7 mouse cellular contexts compared by ENCODE assay signal in the genomic region with DNA sequence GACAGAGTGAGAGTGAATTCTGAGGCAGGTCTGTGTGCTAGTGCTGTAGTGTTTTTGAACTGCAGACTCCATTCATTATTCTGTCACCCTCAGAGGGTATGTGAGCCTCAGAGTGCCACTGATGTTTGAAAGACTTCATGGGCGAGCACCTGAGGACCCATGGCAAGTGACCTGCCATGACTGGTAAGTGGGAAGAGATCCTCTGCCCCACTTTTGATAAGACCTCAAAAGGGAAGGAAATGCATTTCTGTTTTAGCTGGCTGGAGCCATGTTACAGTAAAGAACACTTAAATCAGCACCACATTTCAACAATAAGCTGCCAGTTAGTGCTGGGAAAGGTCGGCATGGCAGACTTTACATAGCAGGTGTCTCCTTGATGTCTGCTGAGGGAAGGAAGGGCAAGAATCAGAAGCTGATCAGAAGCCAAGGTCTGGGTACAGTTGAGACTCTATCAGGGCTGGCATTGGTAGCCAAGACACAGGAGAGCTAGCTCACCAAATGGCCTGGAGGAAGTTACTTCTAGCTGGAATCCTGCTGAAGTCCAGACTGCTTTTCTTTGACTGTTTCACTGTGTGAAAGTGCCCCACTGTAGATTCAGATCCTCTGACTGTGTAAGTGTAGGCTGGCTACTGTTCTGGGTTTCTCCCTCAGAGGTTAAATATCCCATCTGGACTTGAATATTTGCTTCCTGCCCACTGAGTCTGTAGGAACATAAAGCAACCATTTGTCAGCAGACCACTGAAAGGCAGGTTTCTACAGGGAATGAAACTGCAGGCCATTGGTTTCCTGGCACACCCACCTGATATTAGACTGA.
A peak's percentile ranks its signal among the peaks of the same experiment; 100 is the strongest.
DNase-seq lines count a peak whose midpoint lies in the region; ATAC-seq and TF ChIP-seq lines count a peak whose summit lies in the region.

No protein-coding gene starts in this region.

- H3K4me3 ChIP-seq in liver, adult 2 months (ENCODE audit: insufficient read depth, low read depth, low read length): no peak overlapping the region
- no peak overlapping the region for H3K4me3 ChIP-seq in intestine, embryonic 15.5 days (replicated peaks)
- no peak overlapping the region for H3K4me3 ChIP-seq in thymus, adult 2 months (ENCODE audit: control insufficient read depth, insufficient read depth, low read length)

- peak; percentile 10; the same call in 1 of the 2 replicates for ATAC-seq in common myeloid progenitor, adult 5-6 weeks (replicated peaks; ENCODE audit: low read depth, poor library complexity, severe bottlenecking)
- no peak for ATAC-seq in intestine, embryonic 15.5 days

- 62% methylated on average over 2 of the region's 2 CpGs for WGBS in liver, adult 2 months
- WGBS in intestine, embryonic 15.5 days: 58% methylated on average over 2 of the region's 2 CpGs
- WGBS in thymus, adult 2 months: 11% methylated on average over 2 of the region's 2 CpGs

- no peak overlapping the region for H3K9ac ChIP-seq in liver, adult 2 months (ENCODE audit: low read depth, low read length)
- H3K9ac ChIP-seq in intestine, embryonic 15.5 days: no peak overlapping the region

- TF ChIP-seq POLR2A in liver, adult 2 months (IDR thresholded peaks at IDR 0.05; ENCODE audit: extremely low read depth, insufficient read depth, low read length): no peak
- TF ChIP-seq POLR2A in thymus, adult 2 months (IDR thresholded peaks at IDR 0.05; ENCODE audit: control insufficient read depth, extremely low read depth, insufficient read depth, low read length, poor library complexity): no peak

- no peak for DNase-seq in liver, adult 2 months (ENCODE audit: extremely low read depth, low read depth, low spot score)
- DNase-seq in liver: no peak
- peak; percentile 36 for DNase-seq in thymus, adult 2 months
- DNase-seq in urinary bladder, adult 18-20 months (ENCODE audit: low spot score in 2 of 2): no peak
- DNase-seq in frontal cortex, postnatal 25 days (ENCODE audit: low spot score in 2 of 2): no peak

- no peaks in the 10 kb centered on the region for H3K27me3 ChIP-seq in liver, adult 2 months (ENCODE audit: control insufficient read depth, insufficient read depth, low read length)
- no peaks in the 10 kb centered on the region for H3K27me3 ChIP-seq in intestine, embryonic 15.5 days (replicated peaks)
- no peaks in the 10 kb centered on the region for H3K27me3 ChIP-seq in thymus, adult 2 months (ENCODE audit: control insufficient read depth, insufficient read depth, low read length)

- TF ChIP-seq CTCF in liver, adult 2 months (IDR thresholded peaks at IDR 0.05; ENCODE audit: low read depth, low read length): no peak
- TF ChIP-seq CTCF in thymus, adult 2 months (IDR thresholded peaks at IDR 0.05; ENCODE audit: borderline replicate concordance, control insufficient read depth, extremely low read depth, insufficient read depth, low read length, poor library complexity): no peak

- H3K36me3 ChIP-seq in liver, adult 2 months (ENCODE audit: control insufficient read depth, insufficient read depth, low read length): no peaks in the 10 kb centered on the region
- H3K36me3 ChIP-seq in intestine, embryonic 15.5 days: no peaks in the 10 kb centered on the region
- H3K36me3 ChIP-seq in thymus, adult 2 months (ENCODE audit: control insufficient read depth, insufficient read depth, low read length): no peaks in the 10 kb centered on the region

- H3K27ac ChIP-seq in liver, adult 2 months (replicated peaks; ENCODE audit: insufficient read depth, low read depth, low read length): peak overlapping the region; percentile 69
- peak overlapping the region; percentile 68 for H3K27ac ChIP-seq in intestine, embryonic 15.5 days
- H3K27ac ChIP-seq in thymus, adult 2 months (ENCODE audit: control insufficient read depth, insufficient read depth, low read length): peak overlapping the region; percentile 92

- peaks cover 40% of the 10 kb centered on the region for H3K4me1 ChIP-seq in liver, adult 2 months (ENCODE audit: control insufficient read depth, insufficient read depth, low read length)
- H3K4me1 ChIP-seq in intestine, embryonic 15.5 days (replicated peaks): peaks cover 36% of the 10 kb centered on the region
- H3K4me1 ChIP-seq in thymus, adult 2 months (replicated peaks; ENCODE audit: control insufficient read depth, insufficient read depth, low read length): peaks cover 41% of the 10 kb centered on the region

- peaks cover 17% of the 10 kb centered on the region for H3K79me2 ChIP-seq in liver, adult 2 months (ENCODE audit: control insufficient read depth, insufficient read depth, low read length)

- peak overlapping the region; percentile 19; the same call in 1 of the 2 replicates for H3K4me2 ChIP-seq in intestine, embryonic 15.5 days (replicated peaks)

- no peaks in the 10 kb centered on the region for H3K9me3 ChIP-seq in intestine, embryonic 15.5 days
